Mouse (Mus musculus): ENCODE data around the gene Gm20388. TPM values are rescaled to one million over a fixed set of nuclear protein-coding genes. Genes with fewer than 3 reads are reported as not detected.

Gm20388 gene
- polyA plus RNA-seq, 1 experiment from 2014 or later, result not detected

DNA sequence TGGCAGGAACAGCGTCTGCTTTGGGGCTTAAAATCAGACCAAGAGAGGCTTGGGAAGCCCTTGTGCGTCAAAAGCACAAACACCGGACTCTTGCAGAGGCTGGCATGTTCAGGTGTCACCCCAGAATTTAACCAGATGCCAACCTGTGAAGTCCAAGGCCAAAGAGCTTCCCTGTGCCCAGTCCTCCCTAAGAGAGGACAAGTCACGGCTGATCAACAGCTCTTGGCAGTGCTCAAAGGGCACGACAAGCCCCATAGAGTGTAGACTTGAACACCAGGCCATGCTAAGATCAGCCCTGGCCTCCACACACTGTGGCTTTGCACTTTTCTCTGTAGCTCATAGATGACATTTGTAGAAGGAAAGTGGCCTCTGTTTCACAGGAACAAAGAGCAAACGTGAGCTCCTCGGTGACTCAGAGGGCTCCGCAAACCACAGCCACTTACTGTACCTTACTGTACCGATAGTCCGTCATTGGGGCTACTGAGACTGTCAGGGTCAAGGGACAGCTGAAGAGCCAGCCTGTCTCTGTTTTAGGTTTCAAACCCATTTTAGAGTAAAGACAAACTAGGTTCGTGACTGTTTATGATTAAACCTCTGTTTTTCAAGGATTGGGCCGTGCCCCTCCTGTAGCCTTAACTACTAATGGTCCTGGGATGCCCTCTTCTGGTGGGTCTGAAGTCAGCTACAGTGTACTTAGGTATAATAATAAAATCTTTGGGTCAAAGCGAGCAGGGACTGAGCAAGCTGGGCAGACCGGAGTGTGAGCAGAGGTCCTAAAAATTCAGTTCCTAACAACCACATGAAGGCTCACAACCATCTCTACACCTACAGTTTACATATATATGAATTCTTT, 2022.3 kb downstream of the Gm20388 start:
- Histone ChIP-seq H3K9me3 (no peaks in the 10 kb centered on the region), H3K27me3 (replicated peaks) (no peaks in the 10 kb centered on the region), H3K27ac (replicated peaks) (no peak overlapping the region), H3K9ac (no peak overlapping the region), H3K36me3 (no peaks in the 10 kb centered on the region), H3K4me3 (no peak overlapping the region), H3K4me1 (peaks cover 26% of the 10 kb centered on the region), H3K4me2 (no peak overlapping the region)
- no peak for ATAC-seq (ENCODE audit: extremely low read depth, insufficient number of reproducible peaks, low FRiP score, low TSS enrichment)
- 81% methylated on average over 14 of the region's 14 CpGs for WGBS

DNA sequence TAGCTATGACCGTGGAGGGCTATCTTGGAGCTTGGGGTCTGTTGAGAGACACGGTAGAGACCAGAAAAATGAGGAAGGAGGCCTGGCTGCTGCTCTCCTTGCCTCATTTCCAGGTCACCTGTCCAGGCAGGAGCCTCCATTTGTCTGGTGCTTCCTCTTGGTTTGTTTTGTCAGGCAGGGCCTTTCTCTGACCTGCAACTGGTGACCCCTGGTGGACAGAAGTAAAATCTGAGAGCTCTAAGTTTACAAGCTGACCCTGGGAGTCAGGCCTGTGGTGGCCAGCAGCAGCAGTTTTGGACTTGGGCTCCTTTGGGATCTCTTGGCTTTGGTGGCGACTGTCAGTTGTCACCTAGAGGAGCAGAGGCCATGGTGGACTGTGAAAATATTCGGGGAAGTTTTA, 2023.9 kb downstream of the Gm20388 start:
- 27% methylated on average over 4 of the region's 4 CpGs for WGBS
- no peak overlapping the region for H3K4me2 ChIP-seq

DNA sequence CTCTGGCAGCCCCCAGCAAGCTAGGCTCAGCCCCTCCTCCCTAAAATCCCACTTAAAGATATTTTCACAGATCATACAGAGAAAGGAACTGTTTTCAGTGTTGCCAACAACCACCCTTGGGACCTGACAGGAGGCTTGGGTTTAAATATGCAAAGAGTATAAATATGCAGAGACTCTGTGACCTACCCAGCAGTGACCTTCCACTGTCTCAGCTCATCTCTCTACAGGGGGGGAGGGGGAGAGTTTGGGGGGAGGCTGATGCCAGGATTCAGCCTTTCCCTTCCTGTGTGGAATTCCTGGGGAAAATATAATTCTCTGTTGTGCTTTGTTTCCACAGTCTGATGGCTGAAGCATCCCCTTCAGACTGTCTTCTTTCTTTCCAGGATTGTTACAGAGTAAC, 2024.3 kb downstream of the Gm20388 start:
- ATAC-seq (ENCODE audit: extremely low read depth, insufficient number of reproducible peaks, low FRiP score, low TSS enrichment), result no peak
- H3K36me3 ChIP-seq, result no peaks in the 10 kb centered on the region
- H3K9ac ChIP-seq, result peak overlapping the region; percentile 48; the same call in 1 of the 2 replicates
- H3K27me3 ChIP-seq (replicated peaks), result no peaks in the 10 kb centered on the region
- no peak overlapping the region for H3K4me3 ChIP-seq
- no peak overlapping the region for H3K4me2 ChIP-seq
- H3K27ac ChIP-seq (replicated peaks), result no peak overlapping the region
- peaks cover 26% of the 10 kb centered on the region for H3K4me1 ChIP-seq
- H3K9me3 ChIP-seq, result 0 out of 2 replicates have a peak, but pooled peaks cover 3% of the 10 kb centered on the region

More for the DNA sequence above, 2023.9 kb downstream of the Gm20388 start:
- Histone ChIP-seq H3K9me3 (0 out of 2 replicates have a peak, but pooled peaks cover 3% of the 10 kb centered on the region), H3K27me3 (replicated peaks) (no peaks in the 10 kb centered on the region), H3K9ac (peak overlapping the region; percentile 48; the same call in 1 of the 2 replicates), H3K36me3 (no peaks in the 10 kb centered on the region), H3K4me1 (peaks cover 26% of the 10 kb centered on the region), H3K27ac (replicated peaks) (no peak overlapping the region), H3K4me3 (no peak overlapping the region)
- ATAC-seq (ENCODE audit: extremely low read depth, insufficient number of reproducible peaks, low FRiP score, low TSS enrichment), result no peak; the same call in 1 of the 2 replicates

DNA sequence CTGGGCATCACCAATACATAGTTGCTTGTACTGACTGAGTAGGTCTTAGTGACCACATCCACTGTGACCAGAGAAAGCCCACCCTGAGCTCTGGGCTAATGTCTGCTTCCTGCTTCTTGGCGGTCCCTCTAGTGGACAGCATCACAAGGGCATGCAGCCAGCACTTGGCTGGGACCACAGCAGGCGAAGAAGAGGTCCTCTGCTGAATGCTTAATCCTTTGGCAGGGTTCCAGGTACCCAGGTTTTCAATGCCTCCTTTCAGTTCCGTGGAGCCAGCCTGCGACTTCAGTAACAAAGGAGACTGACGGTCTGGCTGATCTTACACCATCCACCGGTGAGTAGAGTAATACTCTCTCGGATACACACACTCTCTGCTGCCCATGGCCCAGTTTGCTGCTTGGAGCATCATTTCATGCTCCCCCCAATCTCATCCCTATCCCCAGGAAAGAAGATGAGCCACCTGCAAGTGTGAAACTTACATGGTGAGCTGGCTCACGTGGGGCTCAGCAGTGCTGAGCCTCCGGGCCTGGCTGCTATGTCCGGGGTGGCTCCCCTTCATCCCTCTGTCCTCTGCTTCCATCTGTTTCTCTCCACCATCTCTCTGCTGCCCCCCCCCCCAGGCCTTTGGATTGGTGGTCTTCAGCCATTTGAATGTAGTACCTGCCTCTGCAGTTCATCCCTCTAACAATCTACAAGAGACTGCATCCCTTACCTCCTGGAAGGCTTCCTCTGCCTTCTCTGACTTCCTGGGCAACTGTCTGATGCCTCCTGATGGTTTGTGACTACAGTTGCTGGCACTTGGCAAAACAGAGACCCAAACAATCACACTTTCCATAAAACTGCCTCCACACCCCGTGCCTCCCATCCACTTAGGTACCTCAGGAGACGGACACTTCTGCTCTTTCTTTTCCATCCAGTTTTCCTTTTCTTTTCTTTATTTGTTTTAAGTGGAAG, 2025.0 kb downstream of the Gm20388 start:
- no peak for ATAC-seq (ENCODE audit: extremely low read depth, insufficient number of reproducible peaks, low FRiP score, low TSS enrichment)
- Histone ChIP-seq H3K9ac (no peak overlapping the region), H3K27ac (replicated peaks) (no peak overlapping the region)

DNA sequence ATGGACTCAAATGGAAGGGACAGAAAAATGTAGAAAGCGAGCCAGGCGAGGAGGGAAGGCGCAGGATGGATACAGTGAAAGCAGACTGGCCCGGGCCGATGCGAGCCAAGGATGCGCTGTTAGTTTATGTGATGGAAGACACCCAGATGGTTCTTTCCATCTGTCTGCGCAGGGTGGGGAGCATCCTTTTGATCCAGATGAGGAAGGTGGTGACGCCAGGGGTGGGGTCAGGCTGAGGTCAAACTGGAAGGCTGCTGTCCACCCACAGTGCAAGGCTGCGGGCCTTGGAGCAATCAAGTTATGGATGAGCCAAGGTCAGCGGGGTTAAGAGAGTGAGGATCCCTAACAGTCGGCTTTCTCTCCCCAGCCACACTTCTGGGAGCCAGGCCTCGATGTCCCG, 2025.8 kb downstream of the Gm20388 start:
- no peak overlapping the region for H3K9ac ChIP-seq
- no peak overlapping the region for H3K4me2 ChIP-seq
- H3K36me3 ChIP-seq, result no peaks in the 10 kb centered on the region
- no peaks in the 10 kb centered on the region for H3K27me3 ChIP-seq (replicated peaks)
- 65% methylated on average over 14 of the region's 14 CpGs for WGBS
- H3K9me3 ChIP-seq, result 0 out of 2 replicates have a peak, but pooled peaks cover 3% of the 10 kb centered on the region
- H3K27ac ChIP-seq (replicated peaks), result no peak overlapping the region
- H3K4me1 ChIP-seq, result peaks cover 26% of the 10 kb centered on the region
- ATAC-seq (ENCODE audit: extremely low read depth, insufficient number of reproducible peaks, low FRiP score, low TSS enrichment), result no peak
- no peak overlapping the region for H3K4me3 ChIP-seq

More for the DNA sequence above, 2025.0 kb downstream of the Gm20388 start:
- Histone ChIP-seq H3K4me3 (no peak overlapping the region), H3K9me3 (0 out of 2 replicates have a peak, but pooled peaks cover 3% of the 10 kb centered on the region), H3K4me2 (no peak overlapping the region), H3K27me3 (replicated peaks) (no peaks in the 10 kb centered on the region), H3K4me1 (peaks cover 26% of the 10 kb centered on the region), H3K36me3 (no peaks in the 10 kb centered on the region)
- WGBS, result 45% methylated on average over 12 of the region's 12 CpGs

DNA sequence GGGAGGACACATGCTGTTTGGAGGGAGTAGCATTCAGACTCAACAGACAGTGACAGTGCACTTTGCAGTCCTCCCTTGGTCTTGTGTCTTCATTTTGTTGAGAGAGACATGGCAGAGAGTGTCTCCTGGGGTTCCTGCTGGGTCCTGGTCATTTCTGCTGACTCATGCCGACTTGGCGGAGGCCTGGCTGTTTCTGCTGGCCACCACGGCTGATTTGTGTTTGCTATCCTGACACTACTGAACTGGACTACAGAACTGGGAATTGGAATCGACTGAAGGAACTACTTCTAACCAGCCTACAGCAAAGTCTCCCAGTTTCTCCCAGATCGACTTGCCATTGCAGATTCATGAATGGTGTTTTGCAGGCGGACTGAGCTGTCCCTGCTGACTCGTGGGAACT, 2028.1 kb downstream of the Gm20388 start:
- Histone ChIP-seq H3K27ac (replicated peaks) (no peak overlapping the region), H3K4me2 (no peak overlapping the region), H3K4me1 (peaks cover 17% of the 10 kb centered on the region), H3K36me3 (no peaks in the 10 kb centered on the region), H3K9ac (no peak overlapping the region), H3K4me3 (no peak overlapping the region), H3K27me3 (replicated peaks) (no peaks in the 10 kb centered on the region), H3K9me3 (0 out of 2 replicates have a peak, but pooled peaks cover 3% of the 10 kb centered on the region)
- ATAC-seq (ENCODE audit: extremely low read depth, insufficient number of reproducible peaks, low FRiP score, low TSS enrichment), result no peak
- WGBS, result 80% methylated on average over 7 of the region's 7 CpGs

DNA sequence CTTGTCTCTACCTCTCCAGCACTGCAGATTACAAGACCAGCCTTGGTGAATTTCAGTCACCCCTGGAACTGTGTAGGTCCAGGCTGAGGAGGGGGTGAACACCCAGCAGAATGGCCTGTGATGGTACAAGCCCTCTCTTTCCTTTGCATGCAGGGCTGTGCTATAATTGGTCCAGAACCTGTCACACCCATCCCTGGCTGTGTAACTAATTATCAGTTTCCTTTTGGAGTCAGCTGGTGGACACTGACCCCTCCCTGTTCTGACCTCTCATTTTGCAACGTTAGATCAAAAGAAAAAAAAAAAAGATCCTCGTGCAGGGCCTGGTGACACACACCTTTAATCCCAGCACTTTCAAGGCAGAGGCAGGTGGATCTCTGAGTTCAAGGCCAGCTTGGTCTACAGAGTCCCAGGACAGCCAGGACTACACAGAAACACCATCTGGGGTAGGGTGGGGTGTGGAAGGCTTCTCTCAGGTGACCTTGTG, 2032.5 kb downstream of the Gm20388 start:
- H3K4me1 ChIP-seq, result peaks cover 13% of the 10 kb centered on the region
- H3K9me3 ChIP-seq, result 0 out of 2 replicates have a peak, but pooled peaks cover 3% of the 10 kb centered on the region
- 46% methylated on average over 2 of the region's 2 CpGs for WGBS
- no peak overlapping the region for H3K27ac ChIP-seq (replicated peaks)
- no peak overlapping the region for H3K4me2 ChIP-seq
- H3K9ac ChIP-seq, result no peak overlapping the region
- no peaks in the 10 kb centered on the region for H3K27me3 ChIP-seq (replicated peaks)
- no peak for ATAC-seq (ENCODE audit: extremely low read depth, insufficient number of reproducible peaks, low FRiP score, low TSS enrichment)
- H3K36me3 ChIP-seq, result no peaks in the 10 kb centered on the region
- H3K4me3 ChIP-seq, result no peak overlapping the region

DNA sequence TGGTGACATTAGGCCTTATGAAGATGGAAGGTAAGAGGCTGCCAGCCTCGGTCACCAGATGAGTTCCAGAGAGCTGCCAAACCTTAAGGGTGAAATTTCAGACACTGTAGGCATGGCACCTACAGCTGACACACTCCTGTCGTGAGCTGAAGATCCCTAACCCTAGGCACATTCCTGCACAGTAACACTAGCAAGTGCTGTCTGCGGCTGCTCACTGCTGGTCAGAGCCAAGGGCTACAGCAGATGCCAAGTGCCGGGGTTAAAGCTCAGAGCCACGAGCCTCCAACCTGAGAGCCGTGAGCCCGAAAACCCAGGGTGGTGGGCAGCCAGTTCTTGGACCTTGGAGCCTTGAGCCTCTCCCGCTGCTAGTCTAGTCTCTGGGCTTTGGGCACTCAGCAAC, 2033.1 kb downstream of the Gm20388 start:
- Histone ChIP-seq H3K4me1 (peaks cover 19% of the 10 kb centered on the region), H3K4me2 (no peak overlapping the region), H3K27ac (replicated peaks) (no peak overlapping the region), H3K4me3 (no peak overlapping the region), H3K9me3 (0 out of 2 replicates have a peak, but pooled peaks cover under 1% of the 10 kb centered on the region), H3K9ac (no peak overlapping the region), H3K36me3 (no peaks in the 10 kb centered on the region), H3K27me3 (replicated peaks) (no peaks in the 10 kb centered on the region)
- 71% methylated on average over 8 of the region's 8 CpGs for WGBS
- ATAC-seq (ENCODE audit: extremely low read depth, insufficient number of reproducible peaks, low FRiP score, low TSS enrichment), result no peak

DNA sequence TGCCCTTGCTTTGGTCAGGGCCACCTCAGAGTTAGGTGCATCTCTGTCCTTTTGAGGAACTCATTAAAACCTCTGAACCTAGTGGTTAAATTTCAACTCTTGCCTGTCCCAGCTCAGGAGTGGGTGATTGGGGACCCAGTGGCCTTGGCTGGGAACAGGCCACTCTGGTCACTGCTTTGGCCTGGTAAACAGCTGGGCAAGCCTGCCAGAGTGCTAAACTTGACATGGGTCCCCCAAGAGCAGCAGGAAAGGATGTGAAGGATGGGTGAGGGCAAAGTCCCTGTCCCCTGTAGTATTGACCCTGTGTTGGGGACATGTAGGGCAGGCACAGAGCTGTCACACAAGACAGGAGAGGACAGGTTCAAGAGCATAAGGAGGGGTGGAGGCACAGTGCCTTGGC, 2034.2 kb downstream of the Gm20388 start, which contains the start of gene Car5a:
Gene Car5a, minus strand, starts transcription at position 74 of the 400 bp plus-strand sequence.
- H3K9me3 ChIP-seq, result no peaks in the 10 kb centered on the region
- H3K27ac ChIP-seq (replicated peaks), result no peak within 1 kb of the TSS
- no peak for ATAC-seq (ENCODE audit: extremely low read depth, insufficient number of reproducible peaks, low FRiP score, low TSS enrichment)
- no peak within 1 kb of the TSS for H3K4me2 ChIP-seq
- no peak within 1 kb of the TSS for H3K9ac ChIP-seq
- no peaks in the 10 kb centered on the region for H3K36me3 ChIP-seq
- H3K27me3 ChIP-seq (replicated peaks), result no peaks in the 10 kb centered on the region
- no peak within 1 kb of the TSS for H3K4me3 ChIP-seq
- H3K4me1 ChIP-seq, result peaks cover 30% of the 10 kb centered on the region

DNA sequence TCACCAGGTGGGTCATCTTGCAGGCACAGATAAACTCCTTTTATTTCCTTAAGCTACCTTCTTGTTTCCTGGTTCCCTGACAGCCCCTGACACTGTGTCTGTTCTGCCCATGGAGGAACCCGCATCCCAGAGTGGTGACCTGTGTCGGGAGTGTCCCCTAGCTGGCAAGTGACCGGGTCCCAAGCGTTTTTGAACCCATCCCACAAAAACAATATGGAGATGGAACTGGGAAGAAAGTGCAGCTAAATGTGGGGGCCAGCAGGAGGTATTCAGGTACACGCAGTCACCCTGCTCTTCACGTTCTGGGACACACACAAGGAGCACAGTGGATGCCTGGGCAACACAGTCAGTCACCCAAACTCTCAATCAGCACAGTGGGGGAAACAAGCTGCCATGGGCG, 2035.7 kb downstream of the Gm20388 start:
- H3K27me3 ChIP-seq (replicated peaks), result no peaks in the 10 kb centered on the region
- peaks cover 31% of the 10 kb centered on the region for H3K4me1 ChIP-seq
- H3K9ac ChIP-seq, result no peak overlapping the region
- H3K36me3 ChIP-seq, result no peaks in the 10 kb centered on the region
- no peak overlapping the region for H3K27ac ChIP-seq (replicated peaks)
- 83% methylated on average over 7 of the region's 7 CpGs for WGBS
- no peak for ATAC-seq (ENCODE audit: extremely low read depth, insufficient number of reproducible peaks, low FRiP score, low TSS enrichment)
- H3K4me2 ChIP-seq, result no peak overlapping the region
- no peak overlapping the region for H3K4me3 ChIP-seq
- no peaks in the 10 kb centered on the region for H3K9me3 ChIP-seq

Data from heart, embryonic 13.5 days (tissue).